Mouse (Mus musculus): ENCODE data around the gene Cfap97d1. TPM values are rescaled to one million over a fixed set of nuclear protein-coding genes. Genes with fewer than 3 reads are reported as not detected.

The Cfap97d1 gene
- polyA plus RNA-seq, 1 experiment: not detected

GRCm38 (mm10) chr11:102037789-102038188 is 53.7 kb downstream of the Cfap97d1 start:
- no peak for TF ChIP-seq GATA1 (IDR thresholded peaks at IDR 0.05; ENCODE audit: low read length)

GRCm38 (mm10) chr11:102039487-102040137 is 55.5 kb downstream of the Cfap97d1 start:
- TF ChIP-seq GATA1 (IDR thresholded peaks at IDR 0.05; ENCODE audit: low read length): no peak

GRCm38 (mm10) chr11:102040138-102040524 is 56.1 kb downstream of the Cfap97d1 start:
- no peak for TF ChIP-seq GATA1 (IDR thresholded peaks at IDR 0.05; ENCODE audit: low read length)

GRCm38 (mm10) chr11:102040646-102041045 is 56.6 kb downstream of the Cfap97d1 start:
- TF ChIP-seq GATA1 (IDR thresholded peaks at IDR 0.05; ENCODE audit: low read length): no peak

GRCm38 (mm10) chr11:102041350-102041949 is 57.4 kb downstream of the Cfap97d1 start, which contains the start of gene Cd300lg:
Gene Cd300lg (plus strand): TSS chr11:102041509.
- TF ChIP-seq GATA1 (IDR thresholded peaks at IDR 0.05; ENCODE audit: low read length): no peak

Other genes starting within 250 kb of the Cfap97d1 start
- 2.7 and 3.6 TPM in 2 replicates for gene Etv4, start 198.9 kb upstream of the Cfap97d1 start, polyA plus RNA-seq (2012)
- not detected in 2 replicates for gene Meox1, start 89.9 kb upstream of the Cfap97d1 start, polyA plus RNA-seq (2012)
- not detected in 2 replicates for gene Sost, start 17.3 kb upstream of the Cfap97d1 start, polyA plus RNA-seq (2012)
- gene Dusp3, start 2.7 kb downstream of the Cfap97d1 start, polyA plus RNA-seq (2012): not detected in 2 replicates
- gene Mpp3, start 44.2 kb downstream of the Cfap97d1 start, polyA plus RNA-seq (2012): not detected in 2 replicates
- gene Cd300lg, start 57.2 kb downstream of the Cfap97d1 start, polyA plus RNA-seq (2012): not detected in 2 replicates
- 17.3 and 17.7 TPM in 2 replicates for gene Mpp2, start 104.2 kb downstream of the Cfap97d1 start, polyA plus RNA-seq (2012)
- gene Ppy, start 117.0 kb downstream of the Cfap97d1 start, polyA plus RNA-seq (2012): not detected in 2 replicates
- not detected in 2 replicates for gene Pyy, start 123.6 kb downstream of the Cfap97d1 start, polyA plus RNA-seq (2012)
- not detected in 2 replicates for gene Nags, start 161.2 kb downstream of the Cfap97d1 start, polyA plus RNA-seq (2012)
- 13.0 and 14.8 TPM in 2 replicates for gene Tmem101, start 172.1 kb downstream of the Cfap97d1 start, polyA plus RNA-seq (2012)
- gene Lsm12, start 201.0 kb downstream of the Cfap97d1 start, polyA plus RNA-seq (2012): 106 and 164 TPM in 2 replicates
- gene G6pc3, start 205.3 kb downstream of the Cfap97d1 start, polyA plus RNA-seq (2012): 21.2 and 21.5 TPM in 2 replicates
- gene Hdac5, start 245.9 kb downstream of the Cfap97d1 start, polyA plus RNA-seq (2012): 34.9 and 38.8 TPM in 2 replicates

Measured in G1E-ER4 (cell line).